Mouse (Mus musculus): Measurements from ENCODE around the gene Fbxl2.
A peak's percentile ranks its signal among the peaks of the same experiment; 100 is the strongest.

Fbxl2 gene

DNA sequence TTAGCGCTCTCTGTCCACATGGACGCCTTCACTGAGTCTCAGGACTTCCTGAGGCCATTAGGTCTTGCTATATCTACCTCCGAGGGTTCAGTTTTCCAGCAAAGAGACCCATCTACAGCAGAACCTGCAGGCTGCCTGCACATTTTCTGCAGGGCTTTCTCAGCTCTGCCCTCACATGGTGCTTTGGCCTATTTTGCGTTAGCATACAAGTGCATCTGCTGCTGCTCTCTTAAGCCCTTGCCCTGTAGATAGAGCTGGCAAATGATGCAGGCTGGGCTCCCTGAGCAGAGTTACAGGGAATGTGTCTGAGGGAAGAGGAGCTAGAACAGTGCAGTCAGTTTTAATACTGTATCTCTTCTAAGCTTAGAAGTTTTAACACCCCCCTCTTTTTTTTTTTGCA lies 71.0 kb downstream of the Fbxl2 start:
- peak; percentile 52 for DNase-seq (ENCODE audit: low read depth, low spot score)

DNA sequence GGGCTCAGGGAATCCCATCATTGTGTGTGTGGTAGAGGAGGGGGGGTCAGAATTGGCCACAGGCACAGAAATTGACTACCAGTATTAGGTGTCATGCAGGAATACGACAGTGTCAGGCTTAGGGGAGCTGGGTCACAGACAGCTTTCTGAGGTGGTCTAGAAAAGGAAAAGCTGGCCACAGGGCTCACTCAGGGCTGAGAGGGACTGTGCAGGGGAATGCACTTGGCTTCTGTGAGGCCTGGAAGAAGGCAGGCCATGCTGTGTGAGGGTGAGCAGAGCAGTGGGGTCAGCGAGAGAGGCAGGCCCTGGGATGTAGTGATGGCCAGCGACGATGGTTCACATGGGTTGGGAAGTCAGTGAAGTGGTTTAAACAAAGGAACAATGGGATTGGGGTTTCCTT lies 72.1 kb downstream of the Fbxl2 start:
- DNase-seq (ENCODE audit: low read depth, low spot score), result no peak

DNA sequence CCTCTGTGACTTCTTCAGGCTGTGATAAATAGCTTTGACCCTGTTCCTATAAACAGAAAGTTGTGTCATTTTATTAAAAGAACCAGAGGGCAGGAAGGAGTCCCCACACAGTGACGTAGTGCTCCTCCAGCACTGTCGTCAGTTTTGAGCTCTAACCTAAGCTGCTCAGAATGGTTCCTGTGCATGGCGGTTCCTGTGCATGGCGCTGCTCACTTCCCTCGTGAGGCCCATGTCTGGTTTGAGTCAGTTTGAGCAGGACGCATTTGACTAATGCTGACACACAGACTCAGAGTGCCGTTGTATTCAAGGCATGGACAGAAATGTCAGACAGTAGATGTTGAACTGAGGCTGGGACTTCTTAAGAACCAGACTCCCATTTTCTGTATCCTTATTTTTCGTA lies 74.4 kb downstream of the Fbxl2 start:
- DNase-seq (ENCODE audit: low read depth, low spot score), result peak; percentile 23

DNA sequence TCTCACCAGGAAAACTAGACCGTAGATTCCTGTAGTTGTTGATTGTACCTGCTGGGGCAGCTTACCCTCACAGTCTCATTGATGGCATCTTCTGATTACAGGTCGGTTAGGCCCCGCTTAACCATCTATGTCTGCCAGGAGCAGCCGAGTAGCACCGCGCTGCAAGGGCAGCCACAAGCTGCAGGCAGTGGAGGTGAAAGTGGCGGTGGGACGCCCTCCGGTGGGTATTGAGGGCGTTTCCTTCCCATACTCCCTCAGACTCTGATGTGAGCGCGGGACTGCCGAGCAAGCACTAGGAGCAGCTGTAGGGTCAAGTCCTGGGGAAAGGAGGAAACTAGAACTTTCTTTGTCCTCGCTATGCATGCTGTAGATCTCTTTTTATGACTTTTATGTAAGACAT lies 76.0 kb downstream of the Fbxl2 start:
- DNase-seq (ENCODE audit: low read depth, low spot score), result no peak

DNA sequence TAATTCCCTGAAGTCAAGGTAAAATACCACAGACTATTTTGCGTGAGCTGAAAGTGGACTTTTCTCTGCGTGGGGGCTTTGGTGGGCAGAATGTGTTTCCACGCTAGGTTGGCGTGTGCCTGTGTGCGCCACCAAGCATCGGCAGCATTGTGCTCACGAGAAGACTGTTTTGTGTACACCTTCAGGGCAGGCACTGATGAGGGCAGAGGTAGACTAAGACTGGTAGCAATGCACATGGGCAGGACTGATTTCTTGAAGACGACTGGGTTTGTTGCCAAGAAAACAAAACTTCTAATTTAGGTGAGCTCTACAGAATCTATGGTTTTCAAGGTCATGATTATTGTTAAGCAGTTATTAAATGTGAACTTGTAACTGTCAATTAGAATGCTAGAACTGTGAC lies 76.6 kb downstream of the Fbxl2 start:
- DNase-seq (ENCODE audit: low read depth, low spot score), result no peak

DNA sequence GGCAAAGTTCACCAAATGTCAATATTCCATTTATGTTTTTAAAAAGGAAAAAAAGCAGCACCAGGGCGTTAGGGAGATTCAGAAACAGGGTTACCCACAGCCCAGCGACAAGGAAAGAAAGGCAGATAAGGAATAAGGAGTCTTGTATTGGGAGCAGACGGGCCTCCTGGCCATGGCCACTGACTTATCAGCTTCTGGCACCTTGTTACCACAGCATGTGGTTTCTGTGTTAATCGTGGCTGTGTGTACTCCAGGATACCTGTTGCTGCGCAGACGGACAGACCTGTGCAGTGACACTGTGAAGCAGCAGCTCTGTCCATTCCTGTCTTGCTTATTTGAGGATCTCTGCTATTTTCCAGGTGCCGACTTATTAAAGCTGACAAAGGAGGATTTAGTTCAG lies 77.0 kb downstream of the Fbxl2 start:
- DNase-seq (ENCODE audit: low read depth, low spot score), result no peak

DNA sequence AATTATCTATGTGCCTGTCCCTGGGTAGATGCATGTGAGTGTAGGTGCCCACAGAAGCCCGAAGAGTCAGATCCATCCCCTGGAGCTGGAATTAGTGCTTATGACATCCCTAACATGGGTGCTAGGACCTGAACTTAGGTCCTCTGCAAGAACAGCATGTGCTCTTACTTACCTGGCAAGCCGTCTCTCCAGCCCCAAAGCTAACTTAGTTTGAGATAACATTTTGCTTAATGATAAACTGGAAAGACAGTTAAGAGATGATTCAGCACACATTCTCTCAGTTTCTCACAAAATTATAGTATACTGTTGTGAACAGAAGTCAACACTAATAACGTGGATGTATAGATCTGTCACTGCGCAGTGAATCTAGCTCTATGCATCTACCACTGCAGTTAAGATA lies 79.2 kb downstream of the Fbxl2 start:
- no peak for DNase-seq (ENCODE audit: low read depth, low spot score)

DNA sequence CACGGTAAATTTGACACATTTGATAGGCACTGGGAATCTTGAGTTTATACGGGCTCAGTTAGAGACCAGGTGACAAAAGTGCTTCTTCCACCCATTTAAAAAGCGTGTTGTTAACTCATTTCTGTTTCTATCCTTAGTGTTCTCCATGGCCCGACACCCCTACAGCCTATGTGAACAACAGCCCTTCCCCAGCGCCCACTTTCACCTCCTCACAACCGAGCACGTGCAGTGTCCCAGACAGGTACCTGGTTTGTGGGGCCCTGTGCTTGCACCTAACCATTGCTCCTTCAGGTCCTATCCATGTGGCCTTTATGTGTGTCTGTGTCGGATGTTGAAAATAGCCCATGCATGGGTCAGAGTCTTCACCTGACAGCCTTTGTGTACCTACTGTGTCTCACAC lies 81.6 kb downstream of the Fbxl2 start:
- no peak for DNase-seq (ENCODE audit: low read depth, low spot score)

DNA sequence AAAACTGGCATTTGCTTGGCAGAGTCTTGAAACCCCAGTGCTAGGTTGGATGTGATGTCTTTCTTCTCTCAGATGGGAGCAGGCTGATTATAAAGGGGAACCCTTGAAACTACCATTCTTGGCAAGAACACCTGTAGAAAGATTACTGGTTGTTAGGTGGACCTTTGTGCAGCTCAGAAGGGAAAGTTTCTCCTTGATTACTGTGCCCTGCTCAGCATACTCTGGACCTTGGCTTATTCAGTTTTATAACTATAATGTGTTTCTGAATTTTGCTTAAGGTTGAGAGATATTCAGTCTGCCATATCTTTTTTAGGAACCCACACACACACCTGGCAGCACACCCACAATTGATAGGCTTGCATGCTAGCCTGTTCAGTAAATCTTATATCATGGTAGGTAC lies 82.3 kb downstream of the Fbxl2 start:
- DNase-seq (ENCODE audit: low read depth, low spot score), result peak; percentile 28

DNA sequence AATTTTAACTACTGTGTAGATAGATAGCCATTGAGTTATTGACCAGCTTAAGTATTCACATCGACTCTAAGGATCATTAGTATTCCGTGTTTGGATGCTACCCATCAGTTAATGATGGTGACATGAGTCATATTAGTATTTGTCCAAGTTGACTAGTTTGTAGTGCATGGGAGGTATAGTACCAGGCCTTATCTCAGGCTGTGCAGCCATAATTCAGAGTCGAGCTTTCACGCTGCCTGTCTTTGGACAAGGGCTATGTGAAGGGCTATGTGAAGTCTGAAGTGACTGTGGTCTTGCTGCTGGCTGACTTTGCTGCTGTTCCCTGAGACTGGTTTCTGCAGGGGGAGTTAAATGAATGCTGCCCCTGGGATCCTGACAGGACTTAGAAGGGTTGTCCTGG lies 88.2 kb downstream of the Fbxl2 start:
- no peak for DNase-seq (ENCODE audit: low read depth, low spot score)

DNA sequence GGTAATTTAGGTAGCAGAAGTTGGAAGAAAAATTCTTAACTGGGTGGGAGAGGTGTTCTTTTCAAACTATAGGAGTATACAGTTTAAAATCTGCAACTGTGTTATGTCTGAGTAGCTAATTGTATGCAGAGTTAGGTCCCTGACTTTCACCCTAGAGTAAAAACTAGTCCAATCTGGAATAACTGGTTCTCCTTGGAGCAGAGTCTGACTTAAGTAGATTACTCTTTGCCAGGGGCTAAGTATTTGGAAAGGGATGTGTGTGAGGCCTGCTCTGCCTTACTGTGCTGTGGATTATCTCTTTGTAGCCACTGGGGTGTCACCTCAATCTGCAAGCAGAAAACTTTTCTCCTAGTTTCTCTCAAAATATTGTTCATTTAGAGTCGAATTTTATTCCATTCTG lies 98.8 kb downstream of the Fbxl2 start:
- no peak for DNase-seq (ENCODE audit: low read depth, low spot score)

DNA sequence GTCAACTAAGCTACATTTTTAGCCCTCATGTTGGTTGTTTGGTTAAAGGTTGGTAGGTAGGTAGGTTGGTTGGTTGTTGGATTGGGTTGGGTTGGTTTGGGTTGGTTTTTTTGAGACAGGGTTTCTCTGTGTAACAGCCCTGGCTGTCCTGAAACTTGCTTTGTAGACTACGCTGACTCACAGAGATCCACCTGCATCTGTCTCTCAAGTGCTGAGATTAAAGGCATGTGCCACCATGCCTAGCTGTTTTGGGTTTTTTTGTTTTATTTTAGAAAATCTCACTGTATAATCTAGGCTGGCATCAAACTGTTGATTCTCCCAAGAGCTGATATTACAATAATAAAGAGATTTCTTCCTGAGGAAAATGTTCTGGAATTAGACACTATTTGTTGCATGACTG lies 102.6 kb downstream of the Fbxl2 start:
- no peak for DNase-seq (ENCODE audit: low read depth, low spot score)

DNA sequence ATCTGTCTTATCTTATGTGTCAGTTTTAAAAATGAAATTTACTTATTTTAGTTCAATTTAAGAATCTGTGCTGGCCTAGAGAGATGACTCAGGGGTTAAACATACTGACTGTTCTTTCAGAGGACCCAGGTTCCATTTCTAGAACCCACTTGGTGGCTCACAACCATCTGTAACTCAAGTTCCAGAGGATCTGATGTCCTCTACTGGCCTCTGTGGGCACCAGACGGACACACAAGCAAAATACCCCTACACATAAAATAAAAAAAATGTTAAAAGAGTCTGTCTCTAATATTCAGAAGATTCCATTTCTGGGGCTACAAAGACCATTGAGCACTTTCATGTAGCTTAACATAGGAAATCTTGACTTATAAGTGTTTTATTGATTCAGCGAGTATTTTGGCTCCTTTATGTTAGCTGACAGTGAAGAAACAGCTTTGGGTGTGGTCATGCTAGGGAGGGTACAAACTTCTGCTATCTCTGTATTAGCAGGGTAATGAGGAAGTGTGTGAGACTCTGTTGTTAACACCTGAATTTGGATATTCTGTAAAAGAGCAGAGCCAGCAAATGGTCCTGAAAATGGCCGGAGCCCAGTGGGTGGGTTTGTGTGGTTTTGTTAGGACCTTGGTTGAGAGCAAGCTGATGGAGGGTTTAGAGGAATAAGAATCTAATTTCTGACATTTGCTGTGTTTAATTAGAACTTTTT lies 104.7 kb downstream of the Fbxl2 start:
- DNase-seq (ENCODE audit: low read depth, low spot score), result no peak

DNA sequence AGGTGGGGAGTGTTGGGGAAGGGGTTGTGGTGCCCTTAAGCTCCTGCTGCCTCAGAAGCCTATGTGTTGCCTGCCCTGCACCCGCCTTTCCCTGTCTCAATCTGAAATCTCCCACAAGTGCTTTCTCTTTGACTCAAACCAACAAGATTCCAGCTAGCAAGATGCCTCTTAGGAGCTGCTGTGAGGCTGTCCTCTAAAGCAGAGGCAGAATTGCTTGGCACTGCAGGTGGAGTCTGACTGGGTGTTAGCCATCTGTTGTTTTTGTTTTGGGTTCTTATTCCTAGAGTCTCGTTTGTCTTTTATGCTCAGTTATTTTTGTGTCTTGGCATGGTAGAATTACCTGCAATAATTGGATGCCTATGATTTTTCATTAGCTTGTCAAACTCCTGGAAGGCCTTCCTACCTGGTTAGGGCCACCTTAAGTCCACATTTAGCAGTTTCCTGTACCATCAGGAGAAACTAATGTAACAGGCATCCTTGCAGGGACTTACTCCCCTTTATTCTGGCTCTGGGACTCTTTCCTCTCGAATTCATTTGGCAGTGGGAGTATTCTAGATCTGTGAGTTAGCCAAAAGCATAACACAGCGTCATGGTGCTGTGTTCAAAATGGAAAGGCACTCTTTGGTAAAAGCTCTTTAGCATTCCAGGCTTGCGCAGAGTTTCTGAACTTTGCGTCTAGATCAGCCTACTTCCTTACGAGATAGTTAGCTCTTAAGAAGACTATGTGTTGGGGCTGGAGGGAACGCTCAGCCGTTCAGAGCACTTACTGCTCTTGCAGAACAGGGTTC lies 106.7 kb downstream of the Fbxl2 start:
- DNase-seq (ENCODE audit: low read depth, low spot score), result peak; percentile 85

DNA sequence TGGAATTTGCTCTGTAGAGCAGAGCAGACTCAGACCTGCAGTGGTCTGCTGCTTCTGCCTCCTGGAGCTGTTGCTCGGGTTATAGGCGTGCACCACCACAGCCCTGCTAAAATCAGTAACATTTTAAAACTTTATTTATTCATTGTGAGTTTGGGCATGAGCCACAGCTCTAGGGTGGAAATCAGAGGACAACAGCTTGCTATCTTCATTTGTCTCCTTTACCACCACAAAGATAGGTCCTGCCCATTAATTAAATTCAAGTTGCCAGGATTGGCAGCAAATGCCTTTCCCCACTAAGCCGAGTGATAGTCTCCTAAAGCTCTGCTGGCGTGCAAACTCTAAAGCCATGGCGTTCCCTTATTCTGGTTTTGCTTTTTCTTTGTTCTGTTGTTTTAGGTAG lies 110.4 kb downstream of the Fbxl2 start:
- DNase-seq (ENCODE audit: low read depth, low spot score), result no peak

DNA sequence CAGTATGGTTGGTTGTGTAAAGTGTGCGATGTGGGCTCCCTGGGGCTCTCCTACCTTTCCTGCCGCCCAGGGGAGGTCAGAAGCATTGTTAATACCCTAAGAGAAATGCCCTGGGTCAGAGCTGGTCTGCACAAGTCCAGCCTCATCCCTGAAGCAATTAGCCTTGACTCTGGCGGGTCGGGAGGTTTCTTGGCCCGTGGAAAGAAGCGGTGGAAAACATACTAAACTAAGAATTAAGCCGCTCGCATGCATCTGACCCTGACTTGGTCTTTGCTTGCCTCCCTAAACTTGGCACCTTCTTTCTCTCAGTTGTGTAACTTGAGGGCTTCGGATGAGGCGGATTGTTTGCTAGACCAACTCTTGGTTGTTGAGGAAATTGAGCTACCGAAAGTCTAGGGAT lies 113.5 kb downstream of the Fbxl2 start:
- no peak for DNase-seq (ENCODE audit: low read depth, low spot score)

DNA sequence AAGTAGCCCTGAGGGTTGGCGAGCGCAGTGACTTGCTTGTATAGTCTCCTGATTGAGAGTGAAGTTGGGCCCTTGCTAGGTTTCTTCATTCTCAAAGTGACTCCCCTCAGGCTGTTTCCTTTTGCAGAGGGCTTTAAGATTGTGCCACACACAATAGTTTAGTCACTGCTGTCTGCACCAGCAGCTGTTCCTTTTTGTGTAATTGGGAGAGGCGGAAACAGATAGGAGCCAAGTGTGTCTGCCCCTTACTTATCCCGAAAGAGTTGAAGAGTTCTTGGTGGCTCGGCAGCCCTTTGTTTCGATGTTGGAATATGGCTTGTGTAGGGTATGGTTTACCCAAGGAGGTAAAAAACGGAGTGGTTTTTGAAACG lies 113.9 kb downstream of the Fbxl2 start:
- no peak for DNase-seq (ENCODE audit: low read depth, low spot score)

DNA sequence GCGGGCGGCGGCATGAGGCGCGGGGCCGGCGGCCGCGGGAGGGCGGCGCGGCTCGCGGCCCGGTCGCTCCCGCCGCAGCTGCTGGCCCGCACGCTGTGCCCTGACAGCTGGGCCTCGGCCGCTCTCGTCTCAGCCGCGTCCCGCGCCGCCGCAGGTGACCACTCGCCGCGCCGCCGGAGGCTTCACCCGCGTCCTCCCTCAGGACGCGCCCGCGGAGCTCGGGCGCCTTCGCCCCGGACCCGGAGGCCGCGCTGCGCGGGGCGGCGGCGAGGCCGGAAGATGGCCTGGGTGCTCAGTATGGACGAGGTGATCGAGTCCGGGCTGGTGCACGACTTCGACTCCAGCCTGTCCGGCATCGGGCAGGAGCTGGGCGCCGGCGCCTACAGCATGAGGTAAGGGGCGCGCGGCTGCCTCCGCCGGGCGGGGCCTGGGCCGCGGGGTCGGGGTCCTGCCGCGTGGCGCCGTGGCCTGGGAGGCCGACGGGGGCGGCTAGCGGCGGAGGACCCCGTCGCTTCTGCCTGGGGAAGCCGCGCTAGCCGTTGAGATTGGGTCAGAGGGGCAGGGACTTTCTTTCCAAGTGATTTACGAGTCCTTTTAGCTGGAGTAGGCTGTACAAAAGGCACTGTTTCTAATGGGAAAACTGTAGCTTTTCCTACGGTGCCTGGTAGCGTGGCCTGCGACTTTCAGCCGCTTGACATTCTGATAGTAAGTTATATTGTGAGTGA lies 114.5 kb downstream of the Fbxl2 start:
- no peak for DNase-seq (ENCODE audit: low read depth, low spot score)

DNA sequence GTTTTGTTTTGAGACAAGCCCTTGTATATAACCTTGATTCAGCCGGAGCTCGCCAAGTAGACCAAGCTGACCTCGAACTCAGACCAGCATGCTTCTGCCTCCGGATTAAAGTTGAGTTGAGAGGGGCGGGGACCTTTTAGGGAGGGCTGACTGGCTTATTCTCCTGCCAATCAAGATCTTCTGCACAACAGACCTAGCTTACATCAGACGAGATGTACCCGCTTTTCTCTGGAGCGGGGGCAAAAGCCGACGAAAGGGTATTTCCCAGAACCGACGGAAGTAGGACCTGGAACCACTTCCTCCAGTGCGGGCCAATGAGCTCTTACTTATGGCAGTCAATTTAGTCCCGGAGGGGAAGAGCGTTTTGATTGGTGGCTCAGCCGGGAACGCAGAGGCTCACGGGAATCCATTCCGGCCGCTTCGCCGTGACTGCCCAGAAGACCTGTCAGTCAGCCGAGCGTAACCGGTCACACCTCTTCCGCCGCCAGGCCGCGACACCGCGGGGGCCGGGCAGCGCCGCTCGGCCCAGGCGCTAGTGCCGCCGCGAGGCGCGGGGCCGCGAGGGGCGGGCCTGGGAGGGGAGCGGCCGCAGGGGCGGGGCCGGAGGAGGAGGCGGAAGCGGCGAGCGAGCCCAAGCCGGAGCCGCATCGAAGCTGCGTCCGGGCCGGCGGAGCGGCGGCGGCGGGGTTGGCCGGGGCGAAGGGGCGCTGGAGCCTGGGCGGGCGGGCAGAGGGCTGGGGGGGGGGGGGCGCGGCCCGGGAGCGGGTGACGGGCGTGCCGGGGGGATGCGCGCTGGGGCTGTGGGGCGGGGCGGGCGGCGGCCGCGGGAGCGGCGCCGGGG lies 115.2 kb downstream of the Fbxl2 start, which contains the start of gene Ubp1:
TSS of gene Ubp1 (plus strand) at position 401 of the 841 bp plus-strand sequence.
- DNase-seq (ENCODE audit: low read depth, low spot score), result peak; percentile 100

DNA sequence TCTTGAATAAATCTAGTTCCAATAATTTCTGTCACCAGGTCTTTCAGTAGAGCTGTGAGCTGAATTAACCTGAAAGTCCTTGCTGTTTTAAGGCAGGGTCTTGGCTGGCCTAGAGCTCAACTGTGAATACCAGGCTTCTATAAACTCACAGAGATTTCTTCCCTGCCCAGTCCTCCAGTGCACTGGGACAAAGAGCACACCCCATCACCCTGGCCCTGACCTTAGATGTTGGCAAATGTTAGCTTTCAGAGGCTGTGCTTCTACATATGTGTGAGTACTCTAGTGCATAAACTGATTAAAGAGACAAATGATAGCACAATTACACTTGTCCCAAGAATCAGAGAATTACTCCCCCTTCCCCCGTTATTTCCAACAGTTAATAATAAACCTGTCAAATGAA lies 116.3 kb downstream of the Fbxl2 start:
- DNase-seq (ENCODE audit: low read depth, low spot score), result no peak

DNA sequence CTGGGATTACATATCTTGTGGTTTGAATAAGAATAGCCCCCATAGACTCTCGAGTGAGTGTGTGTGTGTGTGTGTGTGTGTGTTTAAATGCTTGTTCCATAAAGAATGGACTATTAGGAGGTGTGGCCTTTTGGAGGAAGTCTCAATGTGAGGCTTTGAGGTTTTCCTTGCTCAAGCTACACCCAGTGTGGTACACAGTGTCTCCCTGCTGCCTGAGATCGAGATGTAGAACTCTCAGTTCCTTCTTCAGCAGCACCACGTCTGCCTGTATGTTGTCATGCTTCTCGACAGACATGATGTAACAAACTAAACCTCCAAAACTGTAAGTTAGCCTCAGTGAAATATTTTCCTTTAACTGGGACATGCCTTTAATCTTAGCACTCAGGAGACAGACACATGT lies 117.4 kb downstream of the Fbxl2 start:
- DNase-seq (ENCODE audit: low read depth, low spot score), result no peak

DNA sequence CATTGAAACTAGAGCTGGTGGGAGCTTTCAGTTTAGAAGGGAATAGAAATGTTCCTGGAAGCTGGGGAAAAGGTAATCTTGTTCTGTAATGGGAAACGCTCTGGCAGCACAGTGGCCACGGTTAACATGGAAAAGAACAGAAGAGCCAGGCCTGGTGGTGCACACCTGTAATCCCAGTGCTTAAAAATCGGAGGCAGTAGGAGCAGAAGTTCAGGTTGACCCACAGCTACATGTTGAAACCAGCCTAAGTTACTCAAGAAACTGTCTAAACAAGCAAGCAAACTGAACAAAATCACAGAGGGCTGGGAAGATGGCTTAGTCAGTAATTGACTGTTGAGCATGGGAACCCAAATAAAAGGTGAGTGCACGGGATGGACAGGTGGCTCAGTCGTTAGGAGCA lies 121.1 kb downstream of the Fbxl2 start:
- no peak for DNase-seq (ENCODE audit: low read depth, low spot score)

Measured in brain, adult 2 months (tissue).